Mouse (Mus musculus) hindbrain, embryonic 15.5 days (tissue): ENCODE measurements at regions not wholly inside any gene's neighbourhood (a gene's known extent, or its start where the extent isn't known, plus 50 kb on each side); places are given as distances from the start of the nearest gene placed in this dataset.
A peak's percentile ranks its signal among the peaks of the same experiment; 100 is the strongest.

Experiments used
- ATAC-seq: fragments of 200-750 bp; cut with Nextera tagmentation; 2 replicates; pipeline ENCODE4 v1.8.0; 2017; ENCODE audit warnings: low read depth, moderate number of reproducible peaks, moderate TSS enrichment; ENCODE audit not compliant: low FRiP score
- H3K27ac ChIP-seq: fragments of 300-500 bp; sonication (generic); replicated peaks from 2 replicates; pipeline ENCODE4 v1.5.1; 2015; ENCODE audit warnings: mild to moderate bottlenecking, inconsistent platforms
- H3K27me3 ChIP-seq: fragments of 300-500 bp; sonication (generic); 2 replicates; pipeline ENCODE4 v1.6.1; 2015; ENCODE audit warnings: control low read depth, inconsistent platforms
- H3K36me3 ChIP-seq: fragments of 300-500 bp; sonication (generic); 2 replicates; pipeline ENCODE4 v1.6.1; 2015; ENCODE audit warnings: control low read depth, inconsistent platforms
- H3K4me1 ChIP-seq: fragments of 300-500 bp; sonication (generic); replicated peaks from 2 replicates; pipeline ENCODE4 v1.6.1; 2015; ENCODE audit warnings: control low read depth, inconsistent platforms
- H3K4me2 ChIP-seq: fragments of 300-500 bp; sonication (generic); 2 replicates; pipeline ENCODE4 v1.6.1; 2015; ENCODE audit warnings: moderate library complexity, mild to moderate bottlenecking, inconsistent platforms
- H3K4me3 ChIP-seq: fragments of 300-500 bp; sonication (generic); 2 replicates; pipeline ENCODE4 v1.5.1; 2015; ENCODE audit warnings: mild to moderate bottlenecking, inconsistent platforms
- H3K9ac ChIP-seq: fragments of 300-500 bp; sonication (generic); 2 replicates; pipeline ENCODE4 v1.6.1; 2015; ENCODE audit warnings: inconsistent platforms
- H3K9me3 ChIP-seq: fragments of 300-500 bp; sonication (generic); 2 replicates; pipeline ENCODE4 v1.6.1; 2016; ENCODE audit warnings: control low read depth, inconsistent platforms
- WGBS: fragments of 180-500 bp; shearing (Covaris S2); methylation state at CpG from one replicate; pipeline ENCODE4 v1.1.7; 2015; 5-methylcytosine and 5-hydroxymethylcytosine counted together

DNA sequence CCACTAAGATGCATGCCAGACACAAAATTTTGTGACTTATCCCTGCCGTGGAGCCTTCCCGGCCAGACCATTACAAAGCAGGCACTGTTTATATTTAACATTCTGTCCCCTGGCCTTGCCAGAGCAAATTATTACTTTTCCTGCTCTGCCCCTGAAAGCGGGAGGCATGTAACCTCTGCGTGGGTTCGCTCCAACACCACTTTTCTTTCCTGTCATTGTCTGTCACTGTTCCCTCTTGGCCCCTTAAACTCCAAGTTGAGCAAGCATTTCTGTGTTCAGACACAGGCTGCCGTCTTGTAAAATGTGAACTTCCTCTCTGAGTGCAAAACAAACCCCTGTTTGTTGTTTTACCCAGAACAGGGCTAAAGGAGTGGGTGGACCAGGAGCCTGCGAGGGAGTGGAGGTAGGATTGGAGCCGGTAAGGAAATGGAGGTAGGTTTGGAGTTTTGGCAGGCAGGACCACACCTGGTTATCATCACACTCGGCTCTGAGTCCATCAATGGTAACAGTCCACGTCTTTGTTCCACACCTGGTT, 124.2 kb upstream of the Ctnnb1 start:
- H3K9me3 ChIP-seq = no peaks in the 10 kb centered on the region
- ATAC-seq = no peak
- H3K4me1 ChIP-seq = no peaks in the 10 kb centered on the region
- H3K27me3 ChIP-seq = no peaks in the 10 kb centered on the region
- no peak overlapping the region for H3K4me3 ChIP-seq
- H3K36me3 ChIP-seq = no peaks in the 10 kb centered on the region
- no peak overlapping the region for H3K27ac ChIP-seq
- H3K9ac ChIP-seq = no peak overlapping the region
- WGBS = 65% methylated on average over 10 of the region's 10 CpGs
- H3K4me2 ChIP-seq = no peak overlapping the region

DNA sequence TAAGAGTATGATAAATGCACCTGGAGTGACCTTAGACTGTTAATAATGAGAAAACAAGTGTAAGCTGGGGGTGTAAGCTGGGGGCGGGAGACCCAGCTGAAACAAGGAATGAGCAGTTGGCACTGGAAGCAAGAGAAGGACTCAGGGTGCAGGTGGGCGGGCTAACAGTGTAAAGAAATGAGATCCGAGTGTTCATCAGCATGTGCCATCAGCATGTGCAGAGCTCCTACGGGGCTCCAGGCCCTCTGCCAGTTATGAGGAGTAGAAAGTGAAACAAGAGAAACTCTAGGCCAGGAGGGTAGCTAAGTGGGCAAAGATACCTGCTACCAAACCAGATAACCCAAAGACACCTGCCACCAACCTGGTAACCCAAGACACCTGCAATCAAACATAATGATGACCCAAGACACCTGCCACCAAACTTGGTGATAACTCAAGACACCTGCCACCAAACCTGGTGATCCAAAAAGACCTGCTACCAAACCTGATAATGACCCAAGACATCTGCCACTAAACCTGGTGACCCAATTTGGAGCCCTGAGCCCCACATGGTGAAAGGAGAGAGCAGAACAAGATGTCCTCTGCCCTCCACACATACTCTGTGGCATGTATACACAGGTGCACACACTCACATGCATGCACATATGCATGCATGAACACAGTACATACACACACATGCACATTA, 120.1 kb upstream of the Ctnnb1 start:
- no peaks in the 10 kb centered on the region for H3K9me3 ChIP-seq
- ATAC-seq = no peak
- H3K27me3 ChIP-seq = no peaks in the 10 kb centered on the region
- H3K4me2 ChIP-seq = no peak overlapping the region
- no peaks in the 10 kb centered on the region for H3K36me3 ChIP-seq
- WGBS = 67% methylated on average over 4 of the region's 4 CpGs
- H3K4me1 ChIP-seq = 0 out of 2 replicates have a peak, but pooled peaks cover 4% of the 10 kb centered on the region
- H3K4me3 ChIP-seq = no peak overlapping the region
- no peak overlapping the region for H3K27ac ChIP-seq
- H3K9ac ChIP-seq = no peak overlapping the region

DNA sequence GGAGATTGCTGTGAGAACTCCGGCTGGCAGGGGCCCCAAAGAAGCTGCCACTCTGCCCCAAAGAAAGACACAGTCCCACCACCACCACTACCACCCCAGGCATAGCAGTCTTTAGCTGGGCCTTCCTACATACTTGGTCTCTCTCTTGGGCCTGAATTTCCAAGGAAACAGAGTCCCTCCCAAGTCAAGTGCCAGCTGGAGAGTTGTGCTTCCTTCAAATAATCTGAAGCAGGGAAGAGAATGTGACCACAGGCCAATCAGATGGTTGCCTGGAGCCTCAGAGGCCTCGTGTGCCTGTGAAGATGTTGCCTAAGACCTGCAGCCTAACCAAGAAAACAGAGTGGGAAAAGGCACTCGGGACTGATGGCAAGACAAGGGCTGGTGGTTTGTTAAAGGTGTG, 117.5 kb upstream of the Ctnnb1 start:
- Histone ChIP-seq H3K27ac (no peak overlapping the region), H3K27me3 (no peaks in the 10 kb centered on the region), H3K36me3 (no peaks in the 10 kb centered on the region), H3K4me2 (no peak overlapping the region), H3K4me1 (0 out of 2 replicates have a peak, but pooled peaks cover 4% of the 10 kb centered on the region), H3K9me3 (no peaks in the 10 kb centered on the region), H3K4me3 (no peak overlapping the region), H3K9ac (no peak overlapping the region)
- WGBS = 79% methylated on average over 3 of the region's 3 CpGs
- ATAC-seq = no peak

DNA sequence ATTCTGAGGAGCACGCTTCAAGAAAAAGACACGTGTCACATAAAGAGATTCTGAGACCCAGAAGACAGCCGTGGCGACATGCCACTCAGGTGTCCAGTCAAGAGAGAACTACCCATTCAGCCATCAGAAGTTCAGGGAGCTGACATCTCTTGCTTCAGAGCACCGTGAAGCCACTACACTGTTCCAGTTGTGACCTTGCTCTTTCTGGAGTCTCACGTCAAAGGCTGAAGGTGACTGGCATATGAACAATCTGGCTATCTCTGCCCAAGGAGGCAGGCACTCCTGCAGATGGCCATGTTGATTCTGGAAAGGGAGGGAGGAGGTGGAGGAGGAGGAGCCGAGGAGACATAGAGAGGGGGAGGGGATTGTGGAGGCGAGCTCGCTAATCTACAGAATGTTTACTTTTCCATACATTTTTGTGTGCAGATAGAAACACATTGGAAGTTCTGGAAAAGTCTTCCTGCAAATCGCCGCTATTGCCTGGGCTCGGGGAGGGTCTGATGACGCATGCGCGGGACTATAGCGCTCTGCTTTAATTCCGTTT, 116.3 kb upstream of the Ctnnb1 start:
- WGBS = 74% methylated on average over 17 of the region's 17 CpGs
- Histone ChIP-seq H3K4me1 (0 out of 2 replicates have a peak, but pooled peaks cover 4% of the 10 kb centered on the region), H3K27me3 (no peaks in the 10 kb centered on the region), H3K27ac (no peak overlapping the region), H3K9me3 (no peaks in the 10 kb centered on the region), H3K4me2 (no peak overlapping the region), H3K4me3 (no peak overlapping the region), H3K9ac (no peak overlapping the region), H3K36me3 (no peaks in the 10 kb centered on the region)
- ATAC-seq = no peak

DNA sequence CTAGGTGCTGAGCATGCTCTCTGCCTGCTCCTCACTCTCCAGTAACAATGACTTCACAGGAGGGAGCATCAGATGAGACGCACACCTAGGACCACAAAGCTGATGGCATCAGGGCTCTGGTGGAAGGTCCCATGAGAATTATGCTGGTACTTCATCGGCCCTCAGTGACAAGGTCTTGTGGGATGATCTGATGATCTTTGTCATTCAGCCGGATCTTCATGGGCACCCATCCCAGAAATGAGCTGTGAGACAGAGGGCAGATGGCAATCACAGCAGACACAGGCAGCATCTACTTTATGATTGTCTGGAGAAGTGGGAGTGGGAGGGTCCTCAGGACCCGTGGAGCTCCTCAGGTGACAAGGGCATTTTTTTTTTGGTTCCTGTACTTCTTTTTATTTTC, 114.7 kb upstream of the Ctnnb1 start:
- H3K4me1 ChIP-seq = 0 out of 2 replicates have a peak, but pooled peaks cover 4% of the 10 kb centered on the region
- no peak overlapping the region for H3K4me3 ChIP-seq
- H3K27me3 ChIP-seq = no peaks in the 10 kb centered on the region
- H3K9ac ChIP-seq = no peak overlapping the region
- 77% methylated on average over 4 of the region's 4 CpGs for WGBS
- no peaks in the 10 kb centered on the region for H3K36me3 ChIP-seq
- no peak overlapping the region for H3K27ac ChIP-seq
- H3K4me2 ChIP-seq = no peak overlapping the region
- no peak for ATAC-seq
- no peaks in the 10 kb centered on the region for H3K9me3 ChIP-seq

DNA sequence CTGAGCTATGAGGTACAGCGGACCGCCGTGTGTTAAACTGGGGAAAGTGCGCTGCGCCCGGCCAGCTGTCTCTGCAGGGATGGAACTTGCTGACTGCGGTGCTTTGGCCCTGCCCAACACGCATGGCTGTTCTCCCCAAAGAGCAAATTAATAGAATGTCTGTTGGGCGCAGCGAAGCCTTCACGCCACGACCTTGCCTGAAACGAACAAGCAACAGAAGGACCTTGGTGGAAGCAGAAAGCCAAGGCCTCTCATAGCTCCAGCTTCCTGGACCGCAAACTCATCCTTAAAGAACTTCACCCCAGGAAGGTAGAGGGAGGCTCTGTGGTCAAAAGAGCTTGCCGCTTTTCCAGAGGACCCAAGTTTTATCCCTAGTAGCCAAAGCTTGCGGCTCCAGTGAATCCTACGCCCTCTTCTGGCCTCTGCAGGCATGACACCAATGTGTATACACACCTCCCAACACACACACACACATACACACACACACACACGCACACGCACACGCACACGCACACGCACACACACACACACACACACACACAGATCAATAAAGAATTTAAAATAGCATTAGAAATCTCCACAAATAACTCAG, 110.2 kb upstream of the Ctnnb1 start:
- no peaks in the 10 kb centered on the region for H3K9me3 ChIP-seq
- no peak for ATAC-seq
- no peak overlapping the region for H3K4me3 ChIP-seq
- H3K4me2 ChIP-seq = no peak overlapping the region
- WGBS = 84% methylated on average over 22 of the region's 22 CpGs
- no peaks in the 10 kb centered on the region for H3K27me3 ChIP-seq
- no peaks in the 10 kb centered on the region for H3K36me3 ChIP-seq
- no peak overlapping the region for H3K9ac ChIP-seq
- no peaks in the 10 kb centered on the region for H3K4me1 ChIP-seq
- no peak overlapping the region for H3K27ac ChIP-seq

DNA sequence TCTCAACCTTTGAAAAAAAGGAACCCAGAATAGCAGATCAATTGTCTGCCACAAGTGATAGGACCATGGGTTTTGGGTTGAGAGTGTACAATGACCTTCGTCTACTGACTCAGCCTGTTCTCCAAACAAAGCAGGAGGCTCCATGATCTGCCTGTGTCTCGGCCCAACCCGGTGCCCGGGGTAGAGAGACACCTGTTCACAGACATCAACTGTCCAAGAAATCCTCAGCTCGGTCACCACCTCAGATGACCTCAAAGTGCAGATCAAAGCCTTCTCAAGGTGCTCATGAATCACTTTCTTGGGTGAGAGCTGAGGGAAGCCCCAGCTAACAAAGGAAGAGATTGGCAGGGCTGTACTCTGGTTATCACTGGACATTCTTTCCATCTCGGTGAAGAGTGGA, 108.1 kb upstream of the Ctnnb1 start:
- Histone ChIP-seq H3K9me3 (no peaks in the 10 kb centered on the region), H3K4me1 (no peaks in the 10 kb centered on the region), H3K27ac (no peak overlapping the region), H3K4me3 (no peak overlapping the region), H3K36me3 (no peaks in the 10 kb centered on the region), H3K27me3 (no peaks in the 10 kb centered on the region), H3K4me2 (no peak overlapping the region), H3K9ac (no peak overlapping the region)
- 88% methylated on average over 6 of the region's 6 CpGs for WGBS
- ATAC-seq = no peak

DNA sequence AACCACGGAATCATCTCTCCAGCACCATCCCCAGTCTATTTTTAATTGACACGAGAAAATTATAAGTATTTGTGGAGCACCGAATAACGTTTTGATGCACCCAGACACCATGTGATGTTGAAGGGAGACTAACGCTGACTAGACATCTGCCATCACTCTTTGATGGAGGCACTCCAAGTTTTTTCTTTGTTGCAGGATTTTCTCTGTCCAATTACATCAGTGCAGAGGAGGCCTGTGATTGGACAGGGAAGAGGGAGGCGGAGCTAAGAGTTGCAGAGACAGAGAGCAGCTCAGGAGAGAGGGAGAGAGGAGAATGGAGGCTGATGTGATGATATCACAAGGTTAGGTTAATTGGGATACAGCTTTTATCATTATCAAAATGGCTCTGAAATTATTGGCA, 105.6 kb upstream of the Ctnnb1 start:
- Histone ChIP-seq H3K27me3 (no peaks in the 10 kb centered on the region), H3K9ac (no peak overlapping the region), H3K27ac (no peak overlapping the region), H3K4me3 (no peak overlapping the region), H3K36me3 (no peaks in the 10 kb centered on the region), H3K9me3 (no peaks in the 10 kb centered on the region), H3K4me1 (no peaks in the 10 kb centered on the region), H3K4me2 (no peak overlapping the region)
- no peak for ATAC-seq
- WGBS = 70% methylated on average over 6 of the region's 6 CpGs

DNA sequence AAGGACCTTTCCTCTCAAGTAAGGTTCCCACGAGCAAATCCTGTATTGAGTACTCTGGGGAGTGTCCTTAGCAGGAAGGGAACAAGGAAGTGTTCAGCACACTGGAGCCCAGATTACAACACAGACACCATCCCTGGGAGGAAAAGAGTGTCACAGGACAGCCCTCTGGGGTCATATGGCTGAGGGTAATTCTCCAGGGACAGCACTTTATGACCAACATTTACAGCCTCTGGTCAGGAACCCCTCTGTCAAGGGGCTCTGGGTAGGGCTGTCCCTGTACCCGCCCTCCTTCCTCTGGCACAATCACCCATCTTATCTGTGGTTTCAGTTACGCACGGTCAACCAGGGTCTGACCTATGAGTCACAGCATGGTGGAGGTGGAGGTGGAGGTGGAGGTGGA, 102.8 kb upstream of the Ctnnb1 start:
- no peak overlapping the region for H3K9ac ChIP-seq
- no peak overlapping the region for H3K4me3 ChIP-seq
- ATAC-seq = no peak
- no peaks in the 10 kb centered on the region for H3K27me3 ChIP-seq
- no peak overlapping the region for H3K27ac ChIP-seq
- WGBS = 90% methylated on average over 4 of the region's 4 CpGs
- no peaks in the 10 kb centered on the region for H3K4me1 ChIP-seq
- H3K9me3 ChIP-seq = no peaks in the 10 kb centered on the region
- no peak overlapping the region for H3K4me2 ChIP-seq
- H3K36me3 ChIP-seq = no peaks in the 10 kb centered on the region

DNA sequence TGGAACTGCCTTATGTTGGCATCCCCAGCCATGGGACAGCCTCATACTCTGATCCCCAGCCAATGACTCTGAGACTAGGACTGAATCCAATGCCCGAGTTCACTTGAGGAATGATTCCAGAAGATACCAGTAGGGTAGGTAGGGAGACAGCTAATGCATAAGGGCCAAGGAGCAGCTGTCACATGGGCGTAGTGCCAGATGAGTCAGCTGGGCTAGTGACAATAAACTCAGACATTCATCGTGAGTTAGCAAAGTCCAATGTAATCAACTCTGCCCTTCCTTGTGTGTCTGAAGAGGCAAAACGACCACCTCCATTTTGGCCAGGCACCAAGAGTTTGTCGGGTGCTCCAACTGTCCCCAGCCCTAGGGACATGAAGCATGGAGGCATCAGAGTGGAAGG, 98.5 kb upstream of the Ctnnb1 start:
- peak; percentile 72; the same call in 1 of the 2 replicates for ATAC-seq
- no peaks in the 10 kb centered on the region for H3K36me3 ChIP-seq
- no peak overlapping the region for H3K27ac ChIP-seq
- no peak overlapping the region for H3K4me3 ChIP-seq
- H3K4me2 ChIP-seq = no peak overlapping the region
- 52% methylated on average over 5 of the region's 5 CpGs for WGBS
- no peaks in the 10 kb centered on the region for H3K9me3 ChIP-seq
- H3K27me3 ChIP-seq = no peaks in the 10 kb centered on the region
- H3K4me1 ChIP-seq = no peaks in the 10 kb centered on the region
- H3K9ac ChIP-seq = no peak overlapping the region

DNA sequence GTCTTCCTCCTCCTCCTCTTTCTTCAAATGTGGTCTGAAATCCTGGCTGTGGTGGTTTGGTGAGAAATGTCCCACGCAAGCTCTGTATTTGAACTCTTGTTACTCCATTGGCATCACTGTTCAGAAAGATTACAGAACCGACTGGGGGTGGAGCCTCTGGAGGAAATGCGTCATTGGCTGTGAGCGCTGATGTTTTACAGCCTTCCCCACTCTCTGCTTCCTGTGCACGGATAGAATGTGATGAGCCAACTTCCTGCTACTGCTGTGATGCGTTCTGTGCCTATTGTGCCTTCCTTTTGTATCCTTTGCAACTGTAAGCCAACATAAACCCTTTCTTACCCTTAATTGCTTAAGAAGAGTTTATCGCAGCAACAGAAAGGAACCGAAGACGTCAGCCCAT, 94.8 kb upstream of the Ctnnb1 start:
- no peak overlapping the region for H3K27ac ChIP-seq
- H3K4me1 ChIP-seq = no peaks in the 10 kb centered on the region
- whole genome bisulfite sequencing = 89% methylated on average over 9 of the region's 9 CpGs
- no peaks in the 10 kb centered on the region for H3K27me3 ChIP-seq
- no peak overlapping the region for H3K4me3 ChIP-seq
- no peak for ATAC-seq
- H3K9me3 ChIP-seq = no peaks in the 10 kb centered on the region
- H3K36me3 ChIP-seq = no peaks in the 10 kb centered on the region
- no peak overlapping the region for H3K9ac ChIP-seq
- H3K4me2 ChIP-seq = no peak overlapping the region

DNA sequence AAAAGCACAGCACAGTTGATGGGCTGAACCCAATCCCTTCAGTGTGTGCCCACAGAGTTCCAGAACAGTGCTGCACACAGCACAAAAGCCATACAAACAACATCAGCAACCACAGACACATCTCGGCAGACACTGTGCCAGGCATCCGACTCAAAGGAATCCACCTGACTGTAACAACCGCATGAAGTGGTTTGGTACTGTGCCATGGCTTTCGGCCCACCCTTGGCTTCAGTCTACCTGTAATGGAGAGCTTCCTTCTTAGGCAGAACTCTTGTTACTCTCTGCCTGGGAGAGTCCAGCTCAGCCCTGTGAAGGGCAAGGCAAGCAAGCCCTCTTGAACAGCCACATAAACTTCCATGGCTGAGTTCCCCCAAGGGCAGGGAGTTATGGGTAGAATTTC, 93.4 kb upstream of the Ctnnb1 start:
- no peaks in the 10 kb centered on the region for H3K36me3 ChIP-seq
- H3K4me3 ChIP-seq = no peak overlapping the region
- no peak overlapping the region for H3K27ac ChIP-seq
- H3K9me3 ChIP-seq = no peaks in the 10 kb centered on the region
- 92% methylated on average over 4 of the region's 4 CpGs for WGBS
- no peaks in the 10 kb centered on the region for H3K27me3 ChIP-seq
- no peak for ATAC-seq
- H3K4me2 ChIP-seq = no peak overlapping the region
- no peak overlapping the region for H3K9ac ChIP-seq
- H3K4me1 ChIP-seq = no peaks in the 10 kb centered on the region
